9 mouse cellular contexts compared by ENCODE assay signal in the genomic region with DNA sequence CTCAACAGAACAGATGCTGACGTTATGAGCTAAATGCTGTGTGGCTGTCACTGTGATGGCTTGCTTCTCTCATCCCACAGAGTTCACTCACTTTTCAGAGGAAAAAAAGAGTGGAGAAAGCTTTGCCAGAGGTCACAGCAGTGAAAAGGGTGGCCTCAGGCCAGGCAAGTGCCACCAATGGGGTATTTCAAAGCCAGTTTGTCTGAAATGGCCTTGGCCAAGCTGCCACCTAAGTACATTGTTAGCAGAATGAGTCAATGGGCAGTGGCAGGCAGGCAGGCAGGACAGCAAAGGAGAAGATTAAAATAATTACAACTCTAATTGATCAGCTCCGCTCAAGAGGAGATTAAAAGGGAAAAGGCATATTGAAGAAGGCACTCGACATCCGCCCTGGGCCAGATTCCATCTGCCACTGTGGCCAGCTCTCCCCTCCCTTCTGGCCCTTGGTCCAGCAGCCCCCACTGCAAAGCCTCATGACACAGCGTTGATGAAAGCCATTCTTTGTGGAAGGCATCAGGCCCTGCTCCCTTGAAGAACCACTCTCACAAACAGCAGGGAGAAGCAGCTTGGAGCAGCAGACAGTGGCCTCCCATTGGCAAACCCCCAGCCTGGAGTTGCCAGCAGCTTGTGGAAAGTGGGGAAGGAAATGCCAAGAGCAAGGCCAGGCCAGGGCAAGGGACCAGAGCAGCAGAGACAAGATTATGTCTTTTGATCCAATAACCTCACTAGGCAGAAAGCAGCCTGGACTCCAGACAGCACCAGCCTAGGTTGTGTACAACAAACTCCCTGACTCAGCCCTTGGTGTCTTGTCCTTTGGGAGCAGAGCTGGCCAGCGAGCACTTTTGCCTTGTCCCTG.
A peak's percentile ranks its signal among the peaks of the same experiment; 100 is the strongest.
DNase-seq lines count a peak whose midpoint lies in the region; ATAC-seq and TF ChIP-seq lines count a peak whose summit lies in the region.
"Had no signal": no experiment of that assay in that cellular context is flagged by ENCODE, and none has a peak within 500 bp of the region (broad histone marks: within the 10 kb centered on the region; RNA-seq: fewer than 3 reads in every experiment).

No protein-coding gene starts in this region.

- peak; percentile 24 for DNase-seq in urinary bladder, adult 2 months (ENCODE audit: low spot score)
- no peak for DNase-seq in urinary bladder, postnatal 10 days (ENCODE audit: low spot score)
- DNase-seq in fibroblast of lung, adult 2 months (ENCODE audit: low read depth), result peak; percentile 35
- peak; percentile 31 for DNase-seq in heart, postnatal 25 days (ENCODE audit: low spot score)
- peak; percentile 17 to 53 for DNase-seq in left cerebral cortex, postnatal 25 days (ENCODE audit: low spot score in 2 of 2)
- peak; percentile 13 to 27 for DNase-seq in right cerebral cortex, adult 2 months (ENCODE audit: low spot score in 2 of 2)
- no peak for DNase-seq in c-Kit-positive CD71-positive TER-119-positive erythroid progenitor cells, embryonic 14.5 days (ENCODE audit: low spot score)
- no peak for DNase-seq in liver, postnatal 0 days

- intact Hi-C loops in heart, postnatal 25 days (cut with DNase I), result no loop called here
- intact Hi-C loops in left cerebral cortex, postnatal 25 days (cut with DNase I), result no loop called here

- 68% methylated on average over 6 of the region's 6 CpGs for WGBS in liver, postnatal 0 days (ENCODE audit: insufficient replicate concordance)

- H3K4me2 ChIP-seq in liver, postnatal 0 days (ENCODE audit: low read depth, low read length), result no peak overlapping the region

- no peak overlapping the region for H3K27ac ChIP-seq in liver, postnatal 0 days (ENCODE audit: low read depth)
- H3K27ac ChIP-seq: macrophage had no signal

- no peaks in the 10 kb centered on the region for H3K4me1 ChIP-seq in liver, postnatal 0 days (ENCODE audit: insufficient read depth)

- H3K4me3 ChIP-seq in liver, postnatal 0 days (ENCODE audit: low read depth, low read length), result no peak overlapping the region

- no peak for TF ChIP-seq CTCF in liver, postnatal 0 days (IDR thresholded peaks at IDR 0.05; ENCODE audit: low read depth)

- no peaks in the 10 kb centered on the region for H3K27me3 ChIP-seq in liver, postnatal 0 days (ENCODE audit: insufficient read depth, low read length)

- TF ChIP-seq EP300 in liver, postnatal 0 days (IDR thresholded peaks at IDR 0.05; ENCODE audit: low read depth), result no peak

- no peaks in the 10 kb centered on the region for H3K36me3 ChIP-seq in liver, postnatal 0 days (replicated peaks; ENCODE audit: insufficient read depth, low read length)

- no peaks in the 10 kb centered on the region; the same call in 1 of the 2 replicates for H3K9me3 ChIP-seq in liver, postnatal 0 days (ENCODE audit: low read length)

- no peak overlapping the region for H3K9ac ChIP-seq in liver, postnatal 0 days (replicated peaks)

- no peak for ATAC-seq in liver, postnatal 0 days

Comparison
In these comparisons a context has a peak if more than half of its experiments do, and no peak if none do; other contexts are left out.
1. DNase-seq: peak in urinary bladder, adult 2 months (single experiment), fibroblast of lung, adult 2 months (single experiment), heart, postnatal 25 days (single experiment), left cerebral cortex, postnatal 25 days (2 of 2) and right cerebral cortex, adult 2 months (2 of 2); none in urinary bladder, postnatal 10 days (single experiment), c-Kit-positive CD71-positive TER-119-positive erythroid progenitor cells, embryonic 14.5 days (single experiment) and liver, postnatal 0 days (single experiment).